Mouse (Mus musculus): ENCODE data around the gene Rbfox2.

- TF ChIP-seq CTCF (IDR thresholded peaks at IDR 0.05; ENCODE audit: low read depth, low read length) (no peak), POLR2A (IDR thresholded peaks at IDR 0.05; ENCODE audit: extremely low read depth, insufficient read depth, low read length) (no peak)
Measured at GRCm38 (mm10) chr15:77122824-77123223, 184.0 kb downstream of the Rbfox2 start.

All from liver, adult 2 months (tissue).